Mouse (Mus musculus): ENCODE measurements around the gene Col24a1.
A peak's percentile ranks its signal among the peaks of the same experiment; 100 is the strongest.
"Not testable (repeated sequence)": the region's sequence is repeated elsewhere in the genome, so short reads cannot be mapped to it uniquely, and the experiment has no call there.

Gene Col24a1

DNA sequence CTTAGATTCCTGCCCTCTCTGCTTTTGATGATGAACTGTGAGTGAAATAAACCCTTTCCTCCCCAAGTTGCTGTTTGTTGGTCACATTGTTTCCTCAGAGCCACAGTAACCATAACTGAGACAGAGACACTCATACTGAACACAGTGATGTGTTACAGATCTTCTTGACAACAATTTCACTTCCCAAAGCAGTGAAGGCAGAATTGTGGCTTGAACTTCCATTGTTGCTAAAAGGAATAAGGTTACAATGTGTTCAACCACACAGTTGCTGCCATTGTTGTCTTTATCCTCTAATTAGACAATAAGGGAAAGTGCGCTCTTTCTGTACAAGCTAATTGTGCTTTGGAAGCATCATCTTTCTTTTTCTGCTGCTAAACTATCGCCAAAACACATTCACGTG, 61.7 kb downstream of the Col24a1 start:
- DNase-seq (ENCODE audit: low spot score) = no peak

DNA sequence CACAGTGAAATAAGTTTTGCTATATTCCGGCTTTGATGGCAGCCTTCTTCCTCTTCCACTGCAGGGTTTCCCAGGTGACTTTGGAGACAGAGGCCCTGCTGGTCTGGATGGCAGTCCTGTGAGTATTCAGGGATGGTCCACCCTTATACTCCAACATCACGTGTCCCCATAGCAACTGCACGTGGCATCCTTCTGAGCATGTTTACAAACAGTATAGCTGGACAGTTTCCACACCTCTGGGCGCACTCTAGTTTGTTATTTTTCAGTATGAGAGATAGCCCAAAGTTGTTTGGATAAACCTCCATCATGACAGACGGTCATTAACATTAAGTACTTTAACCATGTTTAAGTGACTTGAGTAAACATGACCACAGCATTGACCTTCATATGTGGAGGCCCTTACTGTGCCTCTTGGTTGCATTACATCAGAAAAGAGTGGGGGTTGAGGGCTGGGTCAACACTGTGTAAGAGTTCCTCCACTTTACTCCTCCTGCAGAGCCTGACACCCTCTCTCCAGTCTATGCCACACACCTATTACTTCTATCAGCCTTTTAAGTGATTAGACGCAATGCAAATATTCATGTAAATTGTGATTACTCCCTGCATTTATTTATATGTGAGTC, 64.7 kb downstream of the Col24a1 start:
- no peak for DNase-seq (ENCODE audit: low spot score)

DNA sequence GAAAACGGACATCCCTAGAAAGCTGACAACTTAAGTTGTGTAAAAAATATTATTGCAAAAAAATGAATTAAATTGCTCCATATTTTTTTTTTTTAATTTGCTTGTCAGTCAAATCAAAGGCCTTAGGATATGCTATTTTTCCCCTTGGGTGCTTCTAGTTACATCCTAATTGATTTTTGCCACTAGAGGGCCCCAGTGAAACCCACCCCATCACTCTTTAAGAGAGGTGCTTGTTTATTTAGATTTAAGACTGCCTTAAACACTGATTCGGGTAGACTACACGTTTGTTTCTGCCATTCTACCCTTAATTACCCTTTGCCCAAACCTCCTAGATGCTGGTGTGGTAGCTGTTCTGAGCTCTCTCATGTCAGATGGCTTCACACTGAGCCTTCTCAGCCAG, 73.0 kb downstream of the Col24a1 start:
- DNase-seq (ENCODE audit: low spot score) = no peak

DNA sequence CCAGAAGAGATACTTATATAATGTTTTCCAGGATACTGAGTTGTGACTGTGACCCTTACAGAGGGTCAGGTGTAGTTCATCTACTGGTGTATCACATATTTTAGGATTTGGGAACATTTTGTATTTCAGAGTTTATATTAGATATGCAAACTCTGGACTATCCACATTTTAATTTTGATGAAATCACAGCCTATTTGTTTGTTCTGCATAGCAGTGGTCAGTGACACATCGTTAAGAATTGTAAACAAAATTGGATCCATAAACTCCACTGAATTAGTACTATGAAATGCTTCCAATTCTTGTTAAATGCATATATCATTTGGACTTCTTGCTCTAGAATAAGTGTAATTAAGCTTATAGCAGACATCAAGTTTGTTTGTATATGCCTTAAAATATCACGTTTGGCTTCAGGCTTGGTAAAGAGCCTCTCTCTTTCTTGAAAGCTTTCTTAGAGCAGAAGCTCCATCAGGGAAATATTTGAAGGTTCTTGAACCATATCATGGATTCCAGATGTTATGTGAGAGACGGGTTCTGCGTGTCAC, 75.0 kb downstream of the Col24a1 start:
- DNase-seq (ENCODE audit: low spot score) = no peak

DNA sequence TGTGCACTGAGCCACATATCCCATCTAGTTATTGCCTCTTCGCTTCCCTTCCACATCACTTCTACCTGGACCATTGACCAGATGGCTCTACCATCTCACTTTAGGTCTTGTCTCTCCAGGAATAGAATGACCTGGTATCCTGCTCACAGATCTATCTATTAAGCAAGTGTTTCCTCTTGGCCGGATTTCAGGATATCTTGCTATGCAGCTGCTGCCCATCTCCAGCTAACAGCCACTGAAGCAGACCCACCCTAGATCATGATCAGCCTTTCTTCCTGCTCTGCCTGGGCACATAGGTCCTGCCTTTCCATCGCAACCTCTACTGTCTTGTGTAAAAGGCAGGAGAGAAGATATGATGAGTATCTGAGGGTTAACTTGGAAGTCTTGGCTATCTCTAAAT, 84.0 kb downstream of the Col24a1 start:
- DNase-seq (ENCODE audit: low spot score) = no peak

DNA sequence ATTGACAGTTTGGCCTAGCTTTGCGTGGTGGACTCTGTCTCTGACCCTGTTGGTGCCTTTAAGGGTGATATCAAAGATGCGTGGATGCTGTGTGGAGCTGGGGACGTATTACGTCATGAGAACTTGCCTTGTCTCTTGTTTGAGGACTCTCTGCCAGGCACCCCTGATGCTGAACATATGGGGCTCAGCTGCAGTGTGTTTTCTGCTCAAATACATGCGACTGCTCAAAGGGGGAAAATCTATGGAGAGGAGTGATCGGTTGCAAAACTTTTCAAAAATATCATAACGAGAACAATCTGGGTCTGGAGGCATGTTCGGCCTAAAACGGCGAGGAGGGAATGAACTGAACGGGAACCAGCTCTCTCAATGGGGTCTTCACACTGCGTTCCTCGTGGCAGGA, 90.8 kb downstream of the Col24a1 start:
- no peak for DNase-seq (ENCODE audit: low spot score)

DNA sequence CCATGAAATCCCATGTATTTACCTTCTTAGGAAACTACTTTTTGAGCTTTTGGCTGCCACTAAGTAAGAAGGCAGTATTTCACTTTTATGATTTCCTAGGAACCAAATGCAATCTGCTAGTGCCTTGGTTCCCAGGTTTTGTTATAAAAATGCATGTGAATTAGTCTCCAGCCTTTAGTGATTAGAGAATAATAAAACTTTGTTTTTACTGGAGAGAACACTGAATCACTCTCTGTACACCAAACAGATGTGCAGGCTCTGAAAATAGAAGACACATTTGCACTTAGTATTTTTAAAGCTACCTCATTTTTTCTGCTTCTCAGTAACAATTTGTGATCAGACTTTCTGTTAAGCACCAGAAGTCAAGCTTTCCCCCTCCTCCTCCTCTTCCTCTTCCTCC, 94.2 kb downstream of the Col24a1 start:
- no peak for DNase-seq (ENCODE audit: low spot score)

DNA sequence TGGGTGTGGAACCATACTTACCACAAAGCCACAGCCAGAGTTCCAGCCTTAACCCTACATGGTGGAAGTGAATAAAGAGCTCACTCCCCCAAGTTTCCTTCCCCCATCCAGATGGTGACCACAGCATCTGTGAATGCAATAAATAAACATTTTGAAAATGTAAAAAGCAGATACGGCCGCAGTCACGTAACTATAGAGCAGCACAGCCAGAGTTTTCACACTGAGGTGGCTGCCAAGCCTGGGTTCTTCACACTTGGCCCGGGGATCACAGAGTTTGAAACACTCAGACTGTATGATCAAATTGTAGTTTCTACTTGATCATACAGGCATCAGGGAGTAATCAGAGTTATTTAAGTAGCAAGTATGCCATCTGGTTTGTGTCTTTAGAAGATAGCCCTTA, 98.4 kb downstream of the Col24a1 start:
- no peak for DNase-seq (ENCODE audit: low spot score)

DNA sequence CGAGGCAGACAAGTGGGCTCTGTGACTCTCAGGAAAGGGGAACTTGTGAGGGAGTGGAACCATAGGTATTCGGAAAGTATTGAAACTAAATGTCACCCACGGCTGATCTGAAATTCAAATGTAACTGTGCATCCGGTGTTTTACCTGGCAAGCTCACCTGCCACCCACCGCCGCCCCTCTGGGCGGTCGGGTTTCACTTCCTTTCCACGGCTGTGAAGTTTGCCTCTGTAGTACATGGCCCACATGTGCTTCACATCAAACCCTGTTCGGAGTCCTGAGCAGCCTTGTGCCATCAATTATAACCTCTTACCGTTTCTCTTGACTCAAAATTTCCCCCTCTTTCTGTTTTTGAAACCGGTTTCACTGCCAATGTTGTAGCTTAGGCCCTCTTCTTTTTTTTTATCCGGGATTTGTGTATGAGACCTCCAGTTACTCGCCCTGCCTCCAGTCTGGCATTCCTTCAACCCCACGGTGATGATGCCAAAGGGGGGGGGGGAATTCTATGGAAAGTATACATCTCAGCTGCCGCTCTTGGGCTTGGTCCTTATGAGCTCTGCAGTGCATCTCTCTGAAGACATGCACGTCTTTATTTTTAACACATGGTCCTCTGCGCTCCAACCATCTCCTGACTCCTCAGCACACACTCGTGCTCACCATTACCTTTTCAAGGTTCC, 99.9 kb downstream of the Col24a1 start:
- no peak for DNase-seq (ENCODE audit: low spot score)

DNA sequence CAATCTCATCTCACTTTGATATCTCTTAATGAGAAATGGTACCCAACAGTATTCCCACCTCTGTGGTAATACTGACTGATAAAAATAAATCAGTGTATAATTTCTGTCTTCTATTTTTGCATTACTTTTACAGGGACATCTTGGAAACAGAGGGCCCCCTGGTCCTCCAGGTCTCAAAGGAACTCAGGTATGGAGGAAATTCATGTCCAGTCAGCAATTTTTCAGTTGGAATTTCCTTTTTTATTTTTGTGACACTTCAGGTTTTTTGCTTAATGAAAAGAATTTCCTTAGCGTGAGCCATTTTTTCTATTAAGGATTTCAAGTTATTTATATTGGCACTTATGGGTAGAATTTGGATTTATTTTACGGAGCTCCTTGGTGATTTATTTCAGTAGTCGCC, 106.9 kb downstream of the Col24a1 start:
- no peak for DNase-seq (ENCODE audit: low spot score)

DNA sequence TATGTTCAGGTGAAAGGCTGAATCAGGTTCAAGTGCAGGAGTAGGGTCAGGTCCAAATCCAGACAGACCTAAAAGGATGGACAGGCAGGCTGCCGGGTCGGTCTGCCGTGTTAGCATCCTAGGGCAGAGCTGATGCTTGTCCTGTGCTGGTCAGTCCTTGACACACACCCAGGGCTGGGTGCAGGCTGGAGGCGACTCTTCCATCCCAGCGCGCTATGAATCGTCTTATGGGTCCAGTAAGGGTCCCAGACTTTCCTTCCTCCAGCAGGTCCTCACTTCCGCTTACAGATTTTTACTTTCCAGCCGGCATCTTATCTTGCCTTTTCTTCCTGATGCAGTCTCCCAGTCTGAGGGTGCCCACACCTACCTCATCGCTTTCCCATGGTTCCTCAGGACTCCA, 110.0 kb downstream of the Col24a1 start:
- DNase-seq (ENCODE audit: low spot score) = no peak

DNA sequence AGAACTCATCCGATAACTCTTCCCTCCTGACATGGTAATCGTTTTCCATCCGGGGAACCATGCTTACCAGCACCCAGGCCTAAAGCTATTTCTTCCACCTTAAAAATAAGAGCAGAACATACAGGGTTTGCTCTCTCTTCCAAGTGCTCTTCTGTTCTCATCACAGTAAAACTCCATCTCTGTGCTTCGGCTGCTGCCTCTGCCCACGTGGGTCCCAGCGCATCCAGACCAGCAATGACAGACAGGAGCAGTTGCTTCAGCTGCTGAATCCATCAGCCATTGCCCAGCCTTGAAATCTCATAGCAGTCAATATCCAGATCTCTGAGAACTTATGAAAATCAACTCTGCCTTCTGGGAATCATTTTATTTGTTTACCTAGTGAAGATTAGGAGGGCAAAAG, 110.7 kb downstream of the Col24a1 start:
- DNase-seq (ENCODE audit: low spot score) = no peak

DNA sequence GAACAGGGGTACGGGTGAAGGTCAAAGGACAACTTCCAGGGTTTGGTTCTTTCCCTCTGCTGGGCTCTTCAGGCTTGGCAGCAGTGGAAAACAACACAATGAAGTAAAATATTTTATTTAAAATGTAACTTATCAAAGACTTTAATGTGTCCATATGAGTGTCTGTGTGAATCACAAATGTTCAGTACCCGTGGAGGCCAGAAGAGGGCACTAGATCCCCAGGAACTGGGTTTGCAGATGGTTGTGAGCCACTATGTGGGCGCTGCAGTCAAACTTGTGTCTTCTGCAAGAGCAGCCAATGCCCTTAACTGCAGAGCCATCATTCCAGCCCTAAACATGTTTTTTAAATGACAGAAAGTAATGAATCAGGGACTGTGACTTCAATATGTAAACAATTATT, 115.8 kb downstream of the Col24a1 start:
- no peak for DNase-seq (ENCODE audit: low spot score)

DNA sequence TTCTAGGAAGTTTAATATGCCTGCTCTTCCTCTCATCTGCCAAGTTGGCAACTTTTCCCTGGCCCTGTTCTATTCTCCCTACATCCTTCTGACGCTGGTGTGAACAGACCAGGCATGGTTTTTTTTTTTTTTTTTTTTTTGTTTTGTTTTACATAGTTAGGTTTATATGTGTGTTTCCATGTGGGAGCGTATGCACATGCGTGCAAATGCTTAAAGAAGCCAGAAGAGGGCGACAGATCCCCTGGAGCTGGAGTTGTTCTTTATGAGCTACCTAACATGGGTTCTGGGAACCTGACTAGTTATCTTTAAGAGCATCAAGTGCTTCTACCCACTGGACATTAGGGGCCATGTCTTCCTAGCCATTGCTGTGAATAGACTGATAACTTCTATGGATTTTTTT, 119.9 kb downstream of the Col24a1 start:
- DNase-seq (ENCODE audit: low spot score) = no peak

DNA sequence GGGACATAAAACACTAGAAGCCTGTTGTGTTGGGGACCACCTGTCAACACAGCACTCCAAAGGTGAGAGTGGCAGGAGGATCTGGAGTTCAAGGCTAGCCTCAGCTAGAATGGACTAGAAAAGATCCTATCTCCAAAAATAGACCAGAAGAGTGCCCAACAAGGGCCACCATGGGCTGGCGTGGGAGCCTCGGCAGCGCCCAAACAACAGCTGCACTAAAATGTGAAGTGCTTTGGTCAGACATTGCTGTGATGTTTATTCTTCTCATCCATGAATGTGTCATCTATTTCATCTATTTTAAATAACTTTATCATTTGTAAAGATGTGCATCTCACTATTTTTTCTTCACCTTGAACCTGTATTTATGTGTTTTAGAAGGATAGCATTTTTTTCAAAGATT, 122.1 kb downstream of the Col24a1 start:
- DNase-seq (ENCODE audit: low spot score) = no peak

DNA sequence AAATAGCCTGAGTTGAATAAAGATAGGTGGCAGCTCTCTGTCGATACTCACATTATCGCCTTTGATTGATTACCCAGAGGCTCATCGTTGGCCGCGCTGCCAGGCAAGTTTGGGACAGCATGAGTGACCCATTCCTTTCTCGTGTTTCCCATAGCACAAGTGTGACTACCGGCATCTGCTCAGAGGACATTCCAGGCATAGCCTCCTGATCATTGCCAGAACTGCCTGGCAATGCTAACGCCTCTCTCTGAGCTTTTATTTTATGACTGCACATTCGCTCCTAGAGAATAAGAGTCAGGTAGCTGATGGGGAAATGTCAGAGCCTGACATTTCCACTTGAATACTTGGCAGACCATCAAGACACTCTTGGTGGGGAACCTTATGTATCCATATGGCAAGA, 125.5 kb downstream of the Col24a1 start:
- no peak for DNase-seq (ENCODE audit: low spot score)

DNA sequence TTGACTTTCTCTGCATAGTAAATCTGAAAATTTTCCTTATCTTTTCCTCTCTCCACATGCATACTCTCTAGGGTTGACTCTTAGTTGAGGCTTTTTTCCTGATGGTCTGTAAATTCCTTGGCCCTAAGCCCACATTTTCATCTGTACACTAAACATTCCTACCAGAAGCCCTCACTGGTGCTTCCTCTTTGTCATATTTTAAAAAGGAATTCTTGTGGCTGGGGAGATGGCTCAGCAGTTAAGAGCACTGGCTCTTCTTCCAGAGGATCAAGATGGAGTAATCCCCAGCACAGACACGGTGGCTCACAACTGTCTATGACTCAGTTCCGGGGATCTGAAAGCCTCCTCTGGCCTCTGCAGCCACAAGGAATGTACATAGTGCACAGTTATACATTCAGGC, 128.1 kb downstream of the Col24a1 start:
- peak; percentile 45 for DNase-seq (ENCODE audit: low spot score)

DNA sequence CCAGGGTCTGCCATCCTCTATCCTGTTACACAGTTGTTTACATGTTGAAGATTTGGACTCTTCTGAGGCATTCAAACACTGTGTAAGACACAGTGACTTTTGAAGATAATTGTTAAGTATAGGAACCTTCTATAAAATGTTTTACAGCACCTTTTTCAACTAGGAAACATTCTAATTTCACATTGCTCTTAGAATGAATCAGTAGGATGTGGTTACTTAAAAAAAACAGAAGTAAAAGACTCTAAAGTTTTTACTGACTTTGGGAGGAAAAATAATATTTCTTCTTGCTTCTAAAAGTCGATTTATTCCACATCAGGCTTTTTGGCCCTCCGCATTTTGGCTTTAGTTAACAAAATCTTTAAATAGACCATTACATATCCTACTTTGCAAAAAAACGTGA, 129.8 kb downstream of the Col24a1 start:
- DNase-seq (ENCODE audit: low spot score) = no peak

DNA sequence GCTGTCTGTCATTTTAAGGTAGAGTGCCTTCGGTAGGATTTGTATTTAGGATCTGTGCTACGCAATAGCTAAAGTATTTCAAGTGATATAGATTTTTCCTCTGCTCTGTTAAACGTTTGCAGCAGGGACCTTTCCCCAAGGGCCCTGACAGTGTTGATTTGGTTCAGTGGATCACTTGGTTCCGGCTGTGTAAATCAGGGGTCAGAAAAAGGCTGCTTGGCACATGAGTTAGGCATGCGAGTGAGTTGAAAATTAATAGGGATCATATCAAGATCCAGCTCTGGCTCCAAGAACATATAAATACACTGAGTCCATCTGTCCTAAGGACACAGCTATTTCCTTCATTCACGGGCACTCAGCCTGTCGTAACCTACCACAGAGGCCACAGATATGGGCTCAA, 146.1 kb downstream of the Col24a1 start:
- DNase-seq (ENCODE audit: low spot score) = no peak

DNA sequence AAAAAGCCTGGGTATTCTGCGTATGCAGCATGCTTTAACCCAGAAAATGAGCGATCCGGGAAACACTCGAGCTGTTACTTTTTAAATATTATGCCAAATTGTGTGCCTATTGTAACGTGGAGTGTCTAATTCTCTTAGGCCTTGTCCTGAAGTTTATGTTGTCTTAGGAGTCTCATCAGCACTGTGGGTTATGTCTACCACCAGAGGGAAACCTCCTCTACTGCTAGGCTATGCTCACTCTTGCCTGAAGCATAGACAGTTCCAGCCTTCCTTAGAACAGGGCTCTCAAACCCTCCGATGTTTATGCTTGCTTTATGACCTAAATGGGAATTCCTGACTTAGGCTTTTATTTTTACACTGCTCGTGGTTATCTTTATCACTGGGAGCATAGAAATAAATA, 146.8 kb downstream of the Col24a1 start:
- no peak for DNase-seq (ENCODE audit: low spot score)

DNA sequence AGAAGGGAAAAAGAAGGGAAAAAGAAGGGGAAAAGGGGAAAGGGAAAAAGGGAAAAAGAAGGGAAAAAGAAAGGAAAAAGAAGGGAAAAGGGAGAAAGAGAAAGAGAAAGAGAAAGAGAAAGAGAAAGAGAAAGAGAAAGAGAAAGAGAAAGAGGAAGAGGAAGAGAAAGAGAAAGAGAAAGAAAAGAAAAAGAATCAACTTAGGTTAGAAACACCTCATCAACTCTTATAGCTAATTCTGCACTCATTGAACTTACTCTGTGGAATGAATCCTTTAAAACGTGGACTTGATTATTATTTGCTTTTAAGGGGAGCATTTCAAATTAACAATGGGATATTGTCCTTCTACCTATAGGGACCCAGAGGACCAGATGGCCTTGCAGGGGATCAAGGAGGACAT, 148.7 kb downstream of the Col24a1 start:
- no peak for DNase-seq (ENCODE audit: low spot score)

DNA sequence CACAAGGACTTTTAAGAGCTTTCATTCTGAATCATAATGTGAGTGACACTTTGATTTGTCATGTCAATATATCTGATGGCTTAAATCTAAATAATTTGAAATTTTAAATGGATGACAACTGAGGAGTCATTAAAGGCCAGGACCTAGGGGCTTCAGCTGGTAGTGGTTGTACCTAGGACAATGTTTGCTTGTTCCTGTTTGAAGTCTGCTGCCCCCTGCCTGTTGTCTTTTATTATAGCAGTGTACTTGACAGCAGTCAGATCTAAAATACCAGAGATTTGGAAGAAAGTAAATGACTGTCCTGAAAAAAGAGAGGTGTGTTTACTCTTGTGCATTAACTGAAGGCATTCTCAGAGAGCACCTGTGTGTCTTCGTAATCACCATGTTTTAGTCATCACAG, 150.0 kb downstream of the Col24a1 start:
- DNase-seq (ENCODE audit: low spot score) = no peak

DNA sequence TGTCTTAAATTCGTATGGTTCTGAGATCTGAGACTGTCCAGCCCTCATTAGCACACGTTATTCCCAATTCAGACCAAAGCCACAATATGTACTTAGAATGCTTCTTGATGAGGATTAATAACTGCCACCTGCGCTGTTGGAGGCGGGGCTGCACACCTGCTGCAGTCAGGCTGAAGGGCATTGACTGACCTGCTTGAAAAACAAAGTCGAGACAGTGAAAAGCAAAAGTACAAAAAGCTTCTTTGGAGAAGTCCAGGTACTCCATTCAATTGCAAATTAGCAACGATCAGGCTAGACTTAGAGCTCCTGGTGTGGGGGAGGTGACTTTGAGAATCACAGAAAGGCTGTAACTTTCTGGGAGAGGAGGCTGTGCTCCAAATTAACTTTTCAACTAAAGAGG, 150.9 kb downstream of the Col24a1 start:
- not testable (repeated sequence) for DNase-seq (ENCODE audit: low spot score)

DNA sequence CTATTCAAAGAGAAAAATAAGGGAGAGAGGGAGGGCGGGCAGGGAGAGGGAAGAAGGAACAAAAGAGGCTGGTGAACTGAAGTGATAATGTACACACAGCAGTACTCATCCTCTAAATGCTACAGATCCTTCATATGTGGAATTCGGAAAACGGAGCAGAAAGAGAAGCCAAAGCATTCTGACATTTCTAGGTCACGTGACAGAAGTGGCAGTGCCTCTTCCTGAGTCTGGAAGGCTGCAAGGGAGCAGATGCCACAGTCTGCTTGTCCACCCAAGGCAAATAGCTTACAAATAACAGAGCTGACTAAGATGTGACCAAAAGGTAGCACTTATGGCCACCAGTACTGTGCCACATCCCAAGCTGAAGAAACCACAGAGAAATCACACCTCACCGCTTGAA, 164.8 kb downstream of the Col24a1 start:
- no peak for DNase-seq (ENCODE audit: low spot score)

All from MN1 (cell line).